Mouse (Mus musculus) thymus, postnatal 10 days (tissue): ENCODE measurements around the gene Tdrd5.
"Not testable (repeated sequence)": the region's sequence is repeated elsewhere in the genome, so short reads cannot be mapped to it uniquely, and the experiment has no call there.

ENCODE experiments used
- DNase-seq, 2 experiments: peaks; one replicate each; pipeline ENCODE4 v3.0.0; 2021; ENCODE audit warnings: low spot score in 2 of 2

The Tdrd5 gene

GRCm38 (mm10) chr1:156254866-156255265 lies 48.6 kb downstream of the Tdrd5 start:
- DNase-seq = no peak

GRCm38 (mm10) chr1:156251096-156251495 lies 52.4 kb downstream of the Tdrd5 start:
- not testable (repeated sequence) for DNase-seq

- no peak for DNase-seq
These were observed 55.6 kb downstream of the Tdrd5 start for GRCm38 (mm10) chr1:156247893-156248292.

GRCm38 (mm10) chr1:156241713-156242348 lies 61.6 kb downstream of the Tdrd5 start:
- peak; percentile 31 to 76 for DNase-seq

- peak; percentile 60 to 82 for DNase-seq
These were observed 62.4 kb downstream of the Tdrd5 start for GRCm38 (mm10) chr1:156241035-156241434.

- no peak for DNase-seq
These were observed 72.3 kb downstream of the Tdrd5 start for GRCm38 (mm10) chr1:156231122-156231521.

- DNase-seq = no peak
These were observed 73.0 kb downstream of the Tdrd5 start for GRCm38 (mm10) chr1:156230339-156231089.

GRCm38 (mm10) chr1:156229448-156229847 lies 74.0 kb downstream of the Tdrd5 start:
- DNase-seq = peak; percentile 60 to 75

- no peak for DNase-seq
These were observed 74.7 kb downstream of the Tdrd5 start for GRCm38 (mm10) chr1:156228728-156229127.

GRCm38 (mm10) chr1:156226903-156227302 lies 76.6 kb downstream of the Tdrd5 start:
- DNase-seq = no peak

- DNase-seq = no peak
These were observed 81.1 kb downstream of the Tdrd5 start for GRCm38 (mm10) chr1:156222205-156223000.

GRCm38 (mm10) chr1:156221327-156221726 lies 82.1 kb downstream of the Tdrd5 start:
- no peak for DNase-seq

GRCm38 (mm10) chr1:156218573-156218972 lies 84.9 kb downstream of the Tdrd5 start:
- DNase-seq = no peak

GRCm38 (mm10) chr1:156217941-156218340 lies 85.5 kb downstream of the Tdrd5 start:
- no peak for DNase-seq

- DNase-seq = peak; percentile 36 to 50
These were observed 86.1 kb downstream of the Tdrd5 start for GRCm38 (mm10) chr1:156217393-156217792.

- DNase-seq = no peak
These were observed 87.2 kb downstream of the Tdrd5 start for GRCm38 (mm10) chr1:156216249-156216648.

- DNase-seq = no peak
These were observed 88.8 kb downstream of the Tdrd5 start for GRCm38 (mm10) chr1:156214651-156215050.

- no peak for DNase-seq
These were observed 90.5 kb downstream of the Tdrd5 start for GRCm38 (mm10) chr1:156212923-156213322.

- DNase-seq = no peak
These were observed 91.6 kb downstream of the Tdrd5 start for GRCm38 (mm10) chr1:156211809-156212317.
